Mouse (Mus musculus): ENCODE measurements around the gene Cuedc2. TPM values are rescaled to one million over a fixed set of nuclear protein-coding genes. Genes with fewer than 3 reads are reported as not detected.

The Cuedc2 gene
- total and polyA plus RNA-seq, 3 experiments: 251 to 302 (median 297) TPM

GRCm38 (mm10) chr19:46310312-46310865 is 28.1 kb downstream of the Cuedc2 start:
- no peak overlapping the region for H3K9ac ChIP-seq (ENCODE audit: control insufficient read depth, low read depth, low read length, poor library complexity, severe bottlenecking)
- no peak overlapping the region for H3K4me3 ChIP-seq (ENCODE audit: control insufficient read depth in 1 of 2, insufficient read depth in 1 of 2, low read depth in 2 of 2, low read length in 2 of 2)
- no peak overlapping the region for H3K27ac ChIP-seq (ENCODE audit: control insufficient read depth, low read depth, low read length)
- no peak for TF ChIP-seq MAZ (IDR thresholded peaks at IDR 0.05; ENCODE audit: low read depth, low read length)
- TF ChIP-seq HCFC1 (IDR thresholded peaks at IDR 0.05; ENCODE audit: low read depth, low read length): no peak
- H3K4me1 ChIP-seq (ENCODE audit: control insufficient read depth in 1 of 2, insufficient read depth in 2 of 2, low read length in 2 of 2): peaks cover 11 to 19% of the 10 kb centered on the region in 2 experiments
- H3K36me3 ChIP-seq (ENCODE audit: control insufficient read depth in 1 of 2, insufficient read depth in 2 of 2, low read length in 2 of 2): peaks cover 0 to 11% of the 10 kb centered on the region in 2 experiments; a peak in 2 of 4 replicates
- H3K79me2 ChIP-seq (ENCODE audit: control insufficient read depth, insufficient read depth, low read length, poor library complexity): no peaks in the 10 kb centered on the region
- no peaks in the 10 kb centered on the region for H3K9me3 ChIP-seq (replicated peaks; ENCODE audit: insufficient read depth, low read length)
- H3K27me3 ChIP-seq (ENCODE audit: control insufficient read depth in 1 of 2, insufficient read depth in 2 of 2, low read length in 2 of 2): no peaks in the 10 kb centered on the region
- DNase-seq (ENCODE audit: low read depth, low spot score): no peak

- H3K4me3 ChIP-seq (ENCODE audit: control insufficient read depth in 1 of 2, insufficient read depth in 1 of 2, low read depth in 2 of 2, low read length in 2 of 2): no peak overlapping the region
- DNase-seq (ENCODE audit: low read depth, low spot score): no peak
- peaks cover 0 to 8% of the 10 kb centered on the region in 2 experiments; a peak in 2 of 4 replicates for H3K36me3 ChIP-seq (ENCODE audit: control insufficient read depth in 1 of 2, insufficient read depth in 2 of 2, low read length in 2 of 2)
- no peak overlapping the region for H3K27ac ChIP-seq (ENCODE audit: control insufficient read depth, low read depth, low read length)
- no peak for TF ChIP-seq GABPA (IDR thresholded peaks at IDR 0.05; ENCODE audit: low read depth, low read length)
- no peak for TF ChIP-seq USF1 (IDR thresholded peaks at IDR 0.05; ENCODE audit: low read depth, low read length)
- TF ChIP-seq POLR2AphosphoS2 (IDR thresholded peaks at IDR 0.05; ENCODE audit: low read length): no peak
- no peak for TF ChIP-seq NELFE (IDR thresholded peaks at IDR 0.05; ENCODE audit: low read depth, low read length)
- no peak for TF ChIP-seq HCFC1 (IDR thresholded peaks at IDR 0.05; ENCODE audit: low read depth, low read length)
- no peak for TF ChIP-seq CTCF (IDR thresholded peaks at IDR 0.05 in 2 of 3, conservative IDR thresholded peaks at IDR 0.05 in 1 of 3; ENCODE audit: control insufficient read depth in 1 of 3, insufficient read depth in 1 of 3, low read depth in 2 of 3, low read length in 3 of 3, poor library complexity in 1 of 3, severe bottlenecking in 1 of 3)
- TF ChIP-seq NRF1 (IDR thresholded peaks at IDR 0.05; ENCODE audit: insufficient read depth, low read depth, low read length, poor library complexity, severe bottlenecking): no peak
- TF ChIP-seq CHD1 (IDR thresholded peaks at IDR 0.05; ENCODE audit: low read depth, low read length): no peak
- TF ChIP-seq ZNF384 (IDR thresholded peaks at IDR 0.05; ENCODE audit: low read depth, low read length): no peak
- TF ChIP-seq RAD21 (IDR thresholded peaks at IDR 0.05; ENCODE audit: low read depth, low read length): no peak
- TF ChIP-seq SMC3 (IDR thresholded peaks at IDR 0.05; ENCODE audit: low read depth, low read length): no peak
- TF ChIP-seq ZC3H11A (IDR thresholded peaks at IDR 0.05; ENCODE audit: low read depth, low read length): no peak
- no peak for TF ChIP-seq UBTF (IDR thresholded peaks at IDR 0.05; ENCODE audit: borderline replicate concordance, insufficient read depth, low read depth, low read length)
- TF ChIP-seq BHLHE40 (IDR thresholded peaks at IDR 0.05; ENCODE audit: borderline replicate concordance, low read depth, low read length): no peak
- TF ChIP-seq MXI1 (IDR thresholded peaks at IDR 0.05; ENCODE audit: low read depth, low read length): no peak
- no peak for TF ChIP-seq ZKSCAN1 (IDR thresholded peaks at IDR 0.05; ENCODE audit: low read depth, low read length)
- no peak overlapping the region for H3K9ac ChIP-seq (ENCODE audit: control insufficient read depth, low read depth, low read length, poor library complexity, severe bottlenecking)
- peaks cover 3% of the 10 kb centered on the region; the same call in 1 of the 2 replicates for H3K79me2 ChIP-seq (ENCODE audit: control insufficient read depth, insufficient read depth, low read length, poor library complexity)
- no peaks in the 10 kb centered on the region for H3K27me3 ChIP-seq (ENCODE audit: control insufficient read depth in 1 of 2, insufficient read depth in 2 of 2, low read length in 2 of 2)
- H3K4me1 ChIP-seq (ENCODE audit: control insufficient read depth in 1 of 2, insufficient read depth in 2 of 2, low read length in 2 of 2): peaks cover 8 to 14% of the 10 kb centered on the region in 2 experiments; a peak in 3 of 4 replicates
- H3K9me3 ChIP-seq (replicated peaks; ENCODE audit: insufficient read depth, low read length): no peaks in the 10 kb centered on the region
Measured at GRCm38 (mm10) chr19:46309651-46310305, 28.7 kb downstream of the Cuedc2 start.

Measured in MEL (cell line).